In genomic region chr10:7667342-7667802, GRCm38 (mm10) we compare ENCODE assay signal across 8 mouse cellular contexts. TPM values are rescaled to one million over a fixed set of nuclear protein-coding genes. Genes with fewer than 3 reads are reported as not detected.
A peak's percentile ranks its signal among the peaks of the same experiment; 100 is the strongest.
DNase-seq lines count a peak whose midpoint lies in the region.

Gene Nup43, plus strand, starts transcription at chr10:7667503.

- peak within 1 kb of the TSS; percentile 82 for H3K27ac ChIP-seq in hindbrain, embryonic 10.5 days

- WGBS in hindbrain, embryonic 10.5 days: under 1% methylated on average over 24 of the region's 24 CpGs

- peak within 1 kb of the TSS; percentile 73 for H3K4me3 ChIP-seq in hindbrain, embryonic 10.5 days

- DNase-seq in MEL-GATA-1-ER (ENCODE audit: extremely low read depth, low read depth): peak; percentile 76
- DNase-seq in cerebellum, adult 8-10 months: peak; percentile 88
- peak; percentile 91 for DNase-seq in forelimb bud, embryonic 11.5 days (ENCODE audit: low read depth, low spot score)
- DNase-seq in hindbrain, embryonic 10.5 days (ENCODE audit: low spot score): peak; percentile 91
- DNase-seq in layer of hippocampus, postnatal 10 days (ENCODE audit: low spot score in 2 of 2): peak; percentile 87 to 88
- DNase-seq in lung, postnatal 10 days: peak; percentile 95
- DNase-seq in ovary, postnatal 36 days (ENCODE audit: low spot score): peak; percentile 87
- DNase-seq in thymus, postnatal 25 days: peak; percentile 89

- H3K27me3 ChIP-seq in hindbrain, embryonic 10.5 days (ENCODE audit: insufficient read depth, poor library complexity, severe bottlenecking): no peaks in the 10 kb centered on the region

- peaks cover 32% of the 10 kb centered on the region for H3K36me3 ChIP-seq in hindbrain, embryonic 10.5 days

- H3K4me1 ChIP-seq in hindbrain, embryonic 10.5 days (replicated peaks): peaks cover 19% of the 10 kb centered on the region

- no peaks in the 10 kb centered on the region for H3K9me3 ChIP-seq in hindbrain, embryonic 10.5 days

RNA-seq across cellular contexts. Expression of gene Nup43, which starts in this region (rescaled TPM):
- polyA plus RNA-seq in hindbrain, embryonic 10.5 days (2016; fragmentation: Nextera tagmentation; extraction: Ambion mirVana): 66.4 and 85.0 TPM in 2 replicates
- 1 to 10 TPM; 7.2 to 9.2 TPM for total RNA-seq in layer of hippocampus, postnatal 10 days (2021)

Comparison
In these comparisons a context has a peak if more than half of its experiments do, and no peak if none do; other contexts are left out.
1. Peak in every context shown above with its lines: DNase-seq, H3K4me3 ChIP-seq and H3K27ac ChIP-seq.